In genomic region chr4:65124369-65125151, GRCm38 (mm10) we compare ENCODE assay signal across 8 mouse cellular contexts. TPM values are rescaled to one million over a fixed set of nuclear protein-coding genes. Genes with fewer than 3 reads are reported as not detected.
DNase-seq lines count a peak whose midpoint lies in the region; ATAC-seq and TF ChIP-seq lines count a peak whose summit lies in the region.

No protein-coding gene starts in this region.

- WGBS in liver, adult 2 months: 3% methylated on average over 78 of the region's 80 CpGs
- under 1% methylated on average over 79 of the region's 80 CpGs for WGBS in heart, adult 2 months
- under 1% methylated on average over 54 of the region's 80 CpGs for WGBS in kidney, embryonic 14.5 days
- under 1% methylated on average over 47 of the region's 80 CpGs for WGBS in midbrain, embryonic 11.5 days

- no peak for TF ChIP-seq CTCF in liver, adult 2 months (IDR thresholded peaks at IDR 0.05; ENCODE audit: low read depth, low read length)
- TF ChIP-seq CTCF in heart, adult 2 months (IDR thresholded peaks at IDR 0.05): no peak

- peak; percentile 62 for ATAC-seq in kidney, embryonic 14.5 days (ENCODE audit: low FRiP score, low TSS enrichment)
- peak; percentile 70 for ATAC-seq in midbrain, embryonic 11.5 days (ENCODE audit: low FRiP score)

- peak overlapping the region; percentile 11; the same call in 1 of the 2 replicates for H3K4me3 ChIP-seq in liver, adult 2 months (ENCODE audit: insufficient read depth, low read depth, low read length)
- peak overlapping the region; percentile 50 for H3K4me3 ChIP-seq in heart, adult 2 months
- H3K4me3 ChIP-seq in kidney, embryonic 14.5 days (ENCODE audit: low read length): peak overlapping the region; percentile 57
- peak overlapping the region; percentile 60 for H3K4me3 ChIP-seq in midbrain, embryonic 11.5 days (ENCODE audit: low read depth, low read length)

- DNase-seq in liver, adult 2 months (ENCODE audit: extremely low read depth, low read depth, low spot score): no peak
- DNase-seq in liver: no peak
- DNase-seq in cerebellum, adult 9-10 months: peak; percentile 44
- DNase-seq in heart, adult 2 months: peak; percentile 15 to 36
- peak; percentile 94 for DNase-seq in midbrain, embryonic 11.5 days (ENCODE audit: low spot score, missing footprints)
- no peak for DNase-seq in thymus, adult 18-20 months
- no peak for DNase-seq in spleen, adult 12 weeks (ENCODE audit: low spot score)

- no peak for TF ChIP-seq POLR2A in liver, adult 2 months (IDR thresholded peaks at IDR 0.05; ENCODE audit: extremely low read depth, insufficient read depth, low read length)
- TF ChIP-seq POLR2A in heart, adult 2 months (IDR thresholded peaks at IDR 0.05; ENCODE audit: insufficient read depth, low read depth, low read length): no peak

- no peak overlapping the region for H3K27ac ChIP-seq in liver, adult 2 months (replicated peaks; ENCODE audit: insufficient read depth, low read depth, low read length)
- no peak overlapping the region; the same call in 1 of the 2 replicates for H3K27ac ChIP-seq in heart, adult 2 months
- peak overlapping the region; percentile 78 for H3K27ac ChIP-seq in kidney, embryonic 14.5 days (ENCODE audit: low read depth, low read length)
- H3K27ac ChIP-seq in midbrain, embryonic 11.5 days (ENCODE audit: low read depth, low read length): no peak overlapping the region; the same call in 1 of the 2 replicates

- intact Hi-C loops in heart, adult 2 months (cut with DNase I): loop anchor here (5.0 to 10.0 kb wide), 2 partner anchors 468 to 590 kb away; no protein-coding TSS in a partner anchor

- H3K36me3 ChIP-seq in liver, adult 2 months (ENCODE audit: control insufficient read depth, insufficient read depth, low read length): no peaks in the 10 kb centered on the region
- H3K36me3 ChIP-seq in heart, adult 2 months (ENCODE audit: control insufficient read depth, insufficient read depth, low read length): no peaks in the 10 kb centered on the region
- H3K36me3 ChIP-seq in kidney, embryonic 14.5 days (ENCODE audit: control insufficient read depth, insufficient read depth, low read length): no peaks in the 10 kb centered on the region
- H3K36me3 ChIP-seq in midbrain, embryonic 11.5 days (ENCODE audit: control insufficient read depth, insufficient read depth, low read length): no peaks in the 10 kb centered on the region

- no peak for TF ChIP-seq EP300 in heart, adult 2 months (IDR thresholded peaks at IDR 0.05; ENCODE audit: insufficient read depth, low read depth, low read length)

- peak overlapping the region; percentile 88 for H3K4me2 ChIP-seq in kidney, embryonic 14.5 days (replicated peaks; ENCODE audit: low read depth, low read length)
- H3K4me2 ChIP-seq in midbrain, embryonic 11.5 days: peak overlapping the region; percentile 82

- H3K27me3 ChIP-seq in liver, adult 2 months (ENCODE audit: control insufficient read depth, insufficient read depth, low read length): peaks cover 11% of the 10 kb centered on the region
- no peaks in the 10 kb centered on the region for H3K27me3 ChIP-seq in heart, adult 2 months (ENCODE audit: control insufficient read depth, insufficient read depth, low read length)
- H3K27me3 ChIP-seq in kidney, embryonic 14.5 days (ENCODE audit: control insufficient read depth, insufficient read depth, low read length): peaks cover 11% of the 10 kb centered on the region; the same call in 1 of the 2 replicates
- peaks cover 5% of the 10 kb centered on the region for H3K27me3 ChIP-seq in midbrain, embryonic 11.5 days (ENCODE audit: control insufficient read depth, insufficient read depth, low read length)

- no peaks in the 10 kb centered on the region for H3K9me3 ChIP-seq in kidney, embryonic 14.5 days (ENCODE audit: control insufficient read depth, low read length)
- H3K9me3 ChIP-seq in midbrain, embryonic 11.5 days (ENCODE audit: control insufficient read depth, low read length): no peaks in the 10 kb centered on the region

- peaks cover 11% of the 10 kb centered on the region for H3K4me1 ChIP-seq in liver, adult 2 months (ENCODE audit: control insufficient read depth, insufficient read depth, low read length)
- H3K4me1 ChIP-seq in heart, adult 2 months (ENCODE audit: control insufficient read depth, insufficient read depth, low read length): no peaks in the 10 kb centered on the region
- 0 out of 2 replicates have a peak, but pooled peaks cover 5% of the 10 kb centered on the region for H3K4me1 ChIP-seq in kidney, embryonic 14.5 days (ENCODE audit: control insufficient read depth, insufficient read depth, low read length)
- peaks cover 9% of the 10 kb centered on the region for H3K4me1 ChIP-seq in midbrain, embryonic 11.5 days (ENCODE audit: control insufficient read depth, insufficient read depth, low read length)

- H3K9ac ChIP-seq in liver, adult 2 months (ENCODE audit: low read depth, low read length): no peak overlapping the region
- H3K9ac ChIP-seq in heart, adult 2 months (ENCODE audit: low read depth, low read length): peak overlapping the region; percentile 45; the same call in 1 of the 2 replicates
- H3K9ac ChIP-seq in kidney, embryonic 14.5 days (ENCODE audit: low read depth, low read length): peak overlapping the region; percentile 69
- peak overlapping the region; percentile 71 for H3K9ac ChIP-seq in midbrain, embryonic 11.5 days (ENCODE audit: low read length)

- no peaks in the 10 kb centered on the region for H3K79me2 ChIP-seq in liver, adult 2 months (ENCODE audit: control insufficient read depth, insufficient read depth, low read length)
- no peaks in the 10 kb centered on the region for H3K79me2 ChIP-seq in heart, adult 2 months (replicated peaks; ENCODE audit: control insufficient read depth, insufficient read depth, low read length)

RNA-seq across cellular contexts. Expression of gene Pappa, which starts 0.6 kb away (rescaled TPM):
- total RNA-seq in liver, adult 2 months (2014; rRNA removed): 0.09 and 0.13 TPM in 2 replicates
- polyA plus RNA-seq in liver, adult 2 months (2012; rRNA removed): 0.02 TPM in 1 of 2 replicates, not detected in the other
- total RNA-seq in heart, adult 2 months (2021): under 1 TPM; 0.39 to 0.41 TPM
- polyA plus RNA-seq in heart, adult 2 months (2012; rRNA removed): 0.16 and 0.20 TPM in 2 replicates
- polyA plus RNA-seq in kidney, embryonic 14.5 days (2014; fragmentation: Nextera tagmentation; extraction: Ambion mirVana): 3.5 and 3.7 TPM in 2 replicates
- polyA plus RNA-seq in midbrain, embryonic 11.5 days (2014; fragmentation: Nextera tagmentation; extraction: Ambion mirVana): 2.8 and 3.0 TPM in 2 replicates

Comparison
In these comparisons a context has a peak if more than half of its experiments do, and no peak if none do; other contexts are left out.
1. DNase-seq: peak in cerebellum, adult 9-10 months (single experiment), heart, adult 2 months (2 of 2) and midbrain, embryonic 11.5 days (single experiment); none in liver, adult 2 months (single experiment), liver (single experiment), thymus, adult 18-20 months (0 of 2) and spleen, adult 12 weeks (single experiment).
2. Peak in every context shown above with its lines, with median percentiles within 50 percentile points of each other: H3K4me3 ChIP-seq.